ENCODE assay signal across 17 mouse cellular contexts in the genomic region with DNA sequence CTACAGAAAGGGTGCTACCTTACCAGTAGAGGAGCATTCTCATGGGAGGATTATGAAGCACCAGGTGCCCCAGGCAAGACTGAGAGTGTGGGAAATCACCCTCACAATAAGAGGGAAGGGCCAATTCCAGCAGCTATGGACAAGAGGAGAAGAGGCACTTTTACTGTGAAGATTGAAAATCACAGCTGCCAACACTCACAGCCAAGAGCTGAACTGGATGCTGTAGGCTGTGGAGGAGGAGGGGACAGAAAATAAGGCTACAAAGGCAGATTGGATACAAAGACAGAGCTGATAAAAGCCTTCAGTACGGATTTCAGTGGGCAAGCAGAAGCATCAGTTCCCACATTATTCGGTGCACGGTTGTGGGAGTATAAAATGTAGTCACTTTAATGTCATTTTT.
"Had no signal": no experiment of that assay in that cellular context is flagged by ENCODE, and none has a peak within 500 bp of the region (broad histone marks: within the 10 kb centered on the region; RNA-seq: fewer than 3 reads in every experiment).

No protein-coding gene starts in this region.

- H3K36me3 ChIP-seq: limb, embryonic 13.5 days; liver, embryonic 15.5 days; neural tube, embryonic 13.5 days; stomach, embryonic 15.5 days had no signal

- H3K27ac ChIP-seq: left cerebral cortex, adult 2 months; limb, embryonic 13.5 days; liver, embryonic 15.5 days; macrophage; neural tube, embryonic 13.5 days; stomach, embryonic 15.5 days had no signal

- ATAC-seq: inflammation-experienced regulatory T-cells, adult 6 months had no signal

- DNase-seq: kidney, adult 8-10 months; lung, adult 2 months; lung, postnatal 10 days; retina, postnatal 1 day; right cerebral cortex, postnatal 4 days; thymus, adult 2 months; thymus, postnatal 25 days had no signal

- H3K4me1 ChIP-seq: liver, embryonic 15.5 days; stomach, embryonic 15.5 days had no signal

- H3K4me2 ChIP-seq: limb, embryonic 13.5 days; liver, embryonic 11.5 days; liver, embryonic 15.5 days; midbrain, embryonic 11.5 days; neural tube, embryonic 13.5 days; stomach, embryonic 15.5 days had no signal

- H3K27me3 ChIP-seq: limb, embryonic 13.5 days; liver, embryonic 15.5 days; neural tube, embryonic 13.5 days; stomach, embryonic 15.5 days had no signal

- H3K4me3 ChIP-seq: left cerebral cortex, adult 2 months; limb, embryonic 13.5 days; liver, embryonic 15.5 days; megakaryocyte, embryonic 14.5 days; neural tube, embryonic 13.5 days; stomach, embryonic 15.5 days had no signal

- H3K9me3 ChIP-seq: limb, embryonic 13.5 days; liver, embryonic 15.5 days; neural tube, embryonic 13.5 days; stomach, embryonic 15.5 days had no signal

- H3K9ac ChIP-seq: limb, embryonic 13.5 days; liver, embryonic 15.5 days; neural tube, embryonic 13.5 days; stomach, embryonic 15.5 days had no signal
